Mouse (Mus musculus) erythroblast, embryonic 14.5 days (primary cell): ENCODE measurements around the gene Astn2.

Source experiments
- GATA1 ChIP-seq: IDR thresholded peaks from 2 replicates; pipeline ENCODE4 v1.6.1; 2012; ENCODE audit warnings: low read length, inconsistent platforms, mixed read lengths
- TAL1 ChIP-seq: IDR thresholded peaks from 3 replicates; pipeline ENCODE4 v1.6.1; 2012; ENCODE audit warnings: low read length, inconsistent platforms, mixed read lengths

DNA sequence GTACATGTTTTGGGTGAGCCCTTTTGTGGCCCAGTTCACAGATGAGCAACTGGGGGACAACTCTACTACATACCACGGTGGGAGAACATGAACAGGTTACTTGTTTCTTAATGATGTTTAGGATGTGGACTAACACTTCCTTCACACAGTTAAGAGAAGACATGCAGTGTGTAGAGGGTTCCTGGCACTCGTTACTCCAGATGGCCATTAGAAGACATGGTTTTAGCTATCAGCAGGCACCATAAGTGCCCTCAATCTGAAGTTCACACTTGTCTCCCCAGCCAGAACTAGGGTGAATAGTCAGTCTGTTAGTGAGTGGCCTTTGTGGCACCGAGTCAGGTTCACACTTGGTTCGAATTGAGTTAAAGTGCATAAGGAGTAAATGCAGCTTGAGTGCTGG, 796.3 kb downstream of the Astn2 start:
- no peak for TF ChIP-seq GATA1
- TF ChIP-seq TAL1 = no peak
